Mouse (Mus musculus) intestine, embryonic 15.5 days (tissue): ENCODE measurements around the gene Tubb5. TPM values are rescaled to one million over a fixed set of nuclear protein-coding genes. Genes with fewer than 3 reads are reported as not detected.
A peak's percentile ranks its signal among the peaks of the same experiment; 100 is the strongest.

Source experiments
- ATAC-seq: fragments of 200-750 bp; cut with Nextera tagmentation; 2 replicates; pipeline ENCODE4 v1.8.0; 2017; ENCODE audit warnings: moderate TSS enrichment, moderate library complexity
- H3K27ac ChIP-seq: fragments of 300-500 bp; sonication (generic); 2 replicates; pipeline ENCODE4 v1.5.1; 2015; ENCODE audit warnings: mild to moderate bottlenecking, inconsistent platforms
- H3K27me3 ChIP-seq: fragments of 300-500 bp; sonication (generic); replicated peaks from 2 replicates; pipeline ENCODE4 v1.6.1; 2015; ENCODE audit warnings: inconsistent platforms
- H3K36me3 ChIP-seq: fragments of 300-500 bp; sonication (generic); 2 replicates; pipeline ENCODE4 v1.6.1; 2015; ENCODE audit warnings: inconsistent platforms
- H3K4me1 ChIP-seq: fragments of 300-500 bp; sonication (generic); replicated peaks from 2 replicates; pipeline ENCODE4 v1.6.1; 2015; ENCODE audit warnings: inconsistent platforms
- H3K4me2 ChIP-seq: fragments of 300-500 bp; sonication (generic); replicated peaks from 2 replicates; pipeline ENCODE4 v1.6.1; 2015; ENCODE audit warnings: mild to moderate bottlenecking, inconsistent platforms
- H3K4me3 ChIP-seq: fragments of 300-500 bp; sonication (generic); replicated peaks from 2 replicates; pipeline ENCODE4 v1.5.1; 2015; ENCODE audit warnings: inconsistent platforms
- H3K9ac ChIP-seq: fragments of 300-500 bp; sonication (generic); 2 replicates; pipeline ENCODE4 v1.6.1; 2015; ENCODE audit warnings: inconsistent platforms
- H3K9me3 ChIP-seq: fragments of 300-500 bp; sonication (generic); 2 replicates; pipeline ENCODE4 v1.6.1; 2016; ENCODE audit warnings: inconsistent platforms
- WGBS: fragments of 180-500 bp; shearing (Covaris S2); methylation state at CpG from one replicate; pipeline ENCODE4 v1.1.7; 2015; 5-methylcytosine and 5-hydroxymethylcytosine counted together
- polyA plus RNA-seq: library from polyadenylated mRNA; unstranded; fragments of >200 nt; fragmentation: Nextera tagmentation; extraction: Ambion mirVana; gene quantifications from 2 replicates; pipeline ENCODE4 v1.2.1, GENCODE M21; 2015

The Tubb5 gene
- polyA plus RNA-seq, 1 experiment from 2014 or later, result 776 TPM

GRCm38 (mm10) chr17:35868961-35869345, 30.8 kb upstream of the Tubb5 start:
- 3% methylated on average over 7 of the region's 7 CpGs for WGBS
- H3K4me1 ChIP-seq, result peaks cover 47% of the 10 kb centered on the region
- H3K27ac ChIP-seq, result peak overlapping the region; percentile 72
- ATAC-seq, result no peak
- H3K27me3 ChIP-seq, result no peaks in the 10 kb centered on the region
- H3K9me3 ChIP-seq, result no peaks in the 10 kb centered on the region
- H3K36me3 ChIP-seq, result peaks cover 5% of the 10 kb centered on the region; the same call in 1 of the 2 replicates
- peak overlapping the region; percentile 71 for H3K9ac ChIP-seq
- peak overlapping the region; percentile 94 for H3K4me2 ChIP-seq
- H3K4me3 ChIP-seq, result peak overlapping the region; percentile 64

- H3K36me3 ChIP-seq, result peaks cover 6% of the 10 kb centered on the region; the same call in 1 of the 2 replicates
- 27% methylated on average over 17 of the region's 17 CpGs for WGBS
These were observed 30.2 kb upstream of the Tubb5 start for GRCm38 (mm10) chr17:35868165-35868820.

GRCm38 (mm10) chr17:35866911-35867890, 29.1 kb upstream of the Tubb5 start:
- Histone ChIP-seq H3K9me3 (no peaks in the 10 kb centered on the region), H3K27ac (peak overlapping the region; percentile 98), H3K4me1 (peaks cover 39% of the 10 kb centered on the region), H3K36me3 (peaks cover 7% of the 10 kb centered on the region; the same call in 1 of the 2 replicates), H3K4me2 (peak overlapping the region; percentile 94), H3K4me3 (peak overlapping the region; percentile 64), H3K27me3 (no peaks in the 10 kb centered on the region), H3K9ac (peak overlapping the region; percentile 71)
- 16% methylated on average over 26 of the region's 26 CpGs for WGBS
- ATAC-seq, result no peak

More at GRCm38 (mm10) chr17:35868165-35868820, 30.2 kb upstream of the Tubb5 start:
- Histone ChIP-seq H3K9ac (peak overlapping the region; percentile 71), H3K27ac (peak overlapping the region; percentile 98), H3K4me3 (peak overlapping the region; percentile 64), H3K4me1 (peaks cover 43% of the 10 kb centered on the region), H3K4me2 (peak overlapping the region; percentile 94), H3K9me3 (no peaks in the 10 kb centered on the region), H3K27me3 (no peaks in the 10 kb centered on the region)
- ATAC-seq, result no peak

GRCm38 (mm10) chr17:35866281-35866831, 28.2 kb upstream of the Tubb5 start:
- H3K27ac ChIP-seq, result peak overlapping the region; percentile 98
- H3K27me3 ChIP-seq, result no peaks in the 10 kb centered on the region
- WGBS, result 0% methylated on average over 36 of the region's 38 CpGs
- H3K4me1 ChIP-seq, result peaks cover 39% of the 10 kb centered on the region
- H3K4me2 ChIP-seq, result peak overlapping the region; percentile 94
- no peaks in the 10 kb centered on the region for H3K9me3 ChIP-seq
- peaks cover 6% of the 10 kb centered on the region; the same call in 1 of the 2 replicates for H3K36me3 ChIP-seq
- ATAC-seq, result peak; percentile 63
- peak overlapping the region; percentile 71 for H3K9ac ChIP-seq
- peak overlapping the region; percentile 64 for H3K4me3 ChIP-seq

GRCm38 (mm10) chr17:35865481-35866280, 27.6 kb upstream of the Tubb5 start, which contains the start of gene Ppp1r18:
Gene Ppp1r18, plus strand, starts transcription at chr17:35865593.
- Histone ChIP-seq H3K9ac (peak within 1 kb of the TSS; percentile 71), H3K27ac (peak within 1 kb of the TSS; percentile 98), H3K27me3 (no peaks in the 10 kb centered on the region), H3K4me2 (peak within 1 kb of the TSS; percentile 94), H3K4me3 (peak within 1 kb of the TSS; percentile 64), H3K9me3 (no peaks in the 10 kb centered on the region), H3K4me1 (peaks cover 42% of the 10 kb centered on the region), H3K36me3 (0 out of 2 replicates have a peak, but pooled peaks cover 2% of the 10 kb centered on the region)
- under 1% methylated on average over 48 of the region's 48 CpGs for WGBS
- peak; percentile 65 for ATAC-seq

GRCm38 (mm10) chr17:35864832-35865353, 26.8 kb upstream of the Tubb5 start:
- H3K36me3 ChIP-seq, result 0 out of 2 replicates have a peak, but pooled peaks cover 2% of the 10 kb centered on the region
- no peak for ATAC-seq
- no peaks in the 10 kb centered on the region for H3K27me3 ChIP-seq
- peak overlapping the region; percentile 94 for H3K4me2 ChIP-seq
- peak overlapping the region; percentile 64 for H3K4me3 ChIP-seq
- 31% methylated on average over 10 of the region's 10 CpGs for WGBS
- H3K9ac ChIP-seq, result peak overlapping the region; percentile 71
- peak overlapping the region; percentile 98 for H3K27ac ChIP-seq
- no peaks in the 10 kb centered on the region for H3K9me3 ChIP-seq
- H3K4me1 ChIP-seq, result peaks cover 43% of the 10 kb centered on the region

GRCm38 (mm10) chr17:35861198-35861857, 23.2 kb upstream of the Tubb5 start, which contains the start of gene Nrm:
Gene Nrm, plus strand, starts transcription at chr17:35861318.
- Histone ChIP-seq H3K27ac (peak within 1 kb of the TSS; percentile 92), H3K36me3 (peaks cover 13% of the 10 kb centered on the region; the same call in 1 of the 2 replicates), H3K9ac (peak within 1 kb of the TSS; percentile 85), H3K4me3 (peak within 1 kb of the TSS; percentile 88), H3K4me1 (peaks cover 18% of the 10 kb centered on the region), H3K4me2 (peak within 1 kb of the TSS; percentile 74), H3K27me3 (no peaks in the 10 kb centered on the region), H3K9me3 (no peaks in the 10 kb centered on the region)
- peak; percentile 95 for ATAC-seq
- WGBS, result under 1% methylated on average over 47 of the region's 47 CpGs

DNA sequence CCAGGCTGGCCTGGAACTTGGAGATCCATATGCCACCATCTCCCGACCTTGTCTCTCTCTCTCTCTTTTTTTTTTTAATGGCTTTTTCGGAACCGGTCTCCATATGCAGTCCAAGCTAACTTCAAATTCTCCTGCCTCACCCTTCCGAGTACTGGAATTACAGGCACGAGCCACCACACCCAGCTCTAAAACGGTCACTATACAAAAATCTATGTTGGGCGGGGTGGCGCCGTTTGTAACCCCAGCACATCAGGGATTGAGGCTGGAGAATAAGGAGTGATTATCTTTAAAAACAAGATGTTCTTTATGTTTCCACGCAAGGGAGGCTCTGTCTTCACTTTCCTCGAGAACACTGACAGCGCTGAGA, 22.7 kb upstream of the Tubb5 start:
- Histone ChIP-seq H3K9me3 (no peaks in the 10 kb centered on the region), H3K9ac (peak overlapping the region; percentile 85), H3K27ac (peak overlapping the region; percentile 92), H3K4me2 (peak overlapping the region; percentile 74), H3K36me3 (peaks cover 13% of the 10 kb centered on the region; the same call in 1 of the 2 replicates), H3K27me3 (no peaks in the 10 kb centered on the region), H3K4me1 (peaks cover 18% of the 10 kb centered on the region), H3K4me3 (peak overlapping the region; percentile 88)
- WGBS, result 3% methylated on average over 12 of the region's 12 CpGs
- peak; percentile 19 for ATAC-seq

DNA sequence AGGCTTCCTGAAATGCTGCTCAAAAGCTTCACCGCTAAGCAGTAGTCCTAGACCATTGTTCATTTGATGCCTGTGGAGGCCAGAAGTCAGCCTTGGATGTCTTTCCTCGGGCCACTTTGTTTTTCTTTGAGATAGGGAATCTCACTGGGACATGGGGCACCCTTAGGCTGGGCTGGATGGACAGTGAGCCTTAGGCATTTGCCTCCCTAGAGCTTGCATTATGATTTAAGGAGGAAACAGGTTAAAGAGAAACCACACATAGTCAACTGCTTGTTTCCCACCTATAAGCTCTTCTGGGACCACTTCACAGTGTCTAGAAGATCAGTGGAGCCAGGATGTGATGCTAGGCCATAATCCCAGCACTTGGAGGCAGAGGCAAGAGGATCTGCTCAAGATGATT, 21.7 kb upstream of the Tubb5 start:
- Histone ChIP-seq H3K4me3 (no peak overlapping the region), H3K4me2 (no peak overlapping the region), H3K9me3 (no peaks in the 10 kb centered on the region), H3K27me3 (no peaks in the 10 kb centered on the region), H3K9ac (no peak overlapping the region), H3K27ac (no peak overlapping the region), H3K4me1 (peaks cover 12% of the 10 kb centered on the region), H3K36me3 (peaks cover 13% of the 10 kb centered on the region; the same call in 1 of the 2 replicates)
- no peak for ATAC-seq
- 72% methylated on average over 2 of the region's 2 CpGs for WGBS

DNA sequence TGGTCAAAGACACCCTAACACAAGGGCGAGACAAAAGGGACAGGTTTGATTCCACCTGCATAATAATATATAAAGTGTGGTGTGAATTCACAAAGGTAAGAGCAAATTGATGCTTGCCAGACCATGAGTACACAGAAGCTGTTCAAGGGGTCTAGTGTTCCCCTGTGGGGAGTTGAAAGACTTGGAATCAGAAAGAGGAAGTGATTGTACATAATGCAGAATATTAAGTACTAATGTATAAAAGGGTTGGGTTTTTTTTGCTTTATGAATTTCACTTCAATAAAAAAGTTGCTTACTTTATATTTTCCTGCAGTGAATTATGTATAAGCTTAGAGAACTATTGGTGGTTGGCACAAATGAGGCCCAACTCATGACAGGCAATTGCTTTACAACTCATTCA, 21.3 kb upstream of the Tubb5 start:
- peaks cover 14% of the 10 kb centered on the region; the same call in 1 of the 2 replicates for H3K36me3 ChIP-seq
- H3K4me2 ChIP-seq, result no peak overlapping the region

More for the DNA sequence above, 21.3 kb upstream of the Tubb5 start:
- ATAC-seq, result no peak
- Histone ChIP-seq H3K4me1 (peaks cover 10% of the 10 kb centered on the region; the same call in 1 of the 2 replicates), H3K27me3 (no peaks in the 10 kb centered on the region), H3K9me3 (no peaks in the 10 kb centered on the region), H3K4me3 (no peak overlapping the region), H3K9ac (no peak overlapping the region), H3K27ac (no peak overlapping the region)
- WGBS, result 91% methylated on average over 1 of the region's 1 CpGs
